Mouse (Mus musculus): ENCODE results near the gene Olfr148.

GRCm38 (mm10) chr9:39624711-39625110 lies 14.3 kb downstream of the Olfr148 start:
- TF ChIP-seq CTCF (IDR thresholded peaks at IDR 0.05; ENCODE audit: low read depth, low read length) (no peak), POLR2A (IDR thresholded peaks at IDR 0.05; ENCODE audit: extremely low read depth, insufficient read depth, low read length) (no peak)
